Mouse (Mus musculus) adrenal gland, postnatal 14 days (tissue): ENCODE results near the gene Hvcn1. TPM values are rescaled to one million over a fixed set of nuclear protein-coding genes. Genes with fewer than 3 reads are reported as not detected.

Experiments used
- DNase-seq: peaks from one replicate; pipeline ENCODE4 v3.0.0; 2021; ENCODE audit warnings: mixed read lengths
- total RNA-seq: library from RNA; stranded (reverse); gene quantifications from 2 replicates; pipeline ENCODE4 v1.2.3, GENCODE M21; 2021

The Hvcn1 gene
- total RNA-seq, 1 experiment from 2014 or later: 2.4 TPM

DNA sequence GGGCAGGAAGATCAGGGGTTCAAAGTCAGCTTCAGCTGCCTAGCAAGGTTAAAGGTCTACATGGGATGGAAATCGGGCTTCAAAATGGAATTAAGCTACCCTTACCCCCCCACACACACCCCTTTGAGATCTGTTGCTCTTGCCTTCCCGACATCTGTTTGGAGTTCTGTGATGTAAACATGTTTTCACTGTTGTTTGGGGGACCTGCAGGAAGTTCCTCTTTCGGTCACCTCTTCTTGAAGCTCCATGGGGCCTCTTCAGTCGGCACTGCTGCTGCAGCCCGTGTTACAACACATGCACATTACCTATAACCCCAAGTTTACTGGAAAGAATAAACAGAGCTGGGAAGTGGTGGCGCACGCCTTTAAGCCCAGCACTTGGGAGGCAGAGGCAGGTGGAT, 60.5 kb downstream of the Hvcn1 start:
- DNase-seq: no peak

DNA sequence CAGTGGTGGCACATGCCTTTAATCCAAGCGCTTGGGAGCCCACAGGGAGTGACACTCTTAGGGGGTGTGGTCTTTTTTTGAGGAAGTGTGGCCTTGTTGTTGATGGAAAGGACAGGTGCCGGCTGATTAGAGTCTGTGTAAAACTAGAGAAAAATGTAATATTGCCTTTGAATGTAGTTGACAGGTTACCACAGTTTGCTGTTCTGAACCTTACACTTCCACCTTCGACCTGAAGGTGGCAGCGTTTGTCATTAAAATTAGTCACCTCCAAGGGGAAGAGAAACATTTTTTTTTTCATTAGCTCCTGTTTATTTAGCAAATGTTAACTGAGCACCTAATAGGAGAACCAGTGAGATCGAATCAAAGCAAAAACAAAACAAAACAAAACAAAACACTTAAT, 61.3 kb downstream of the Hvcn1 start:
- peak; percentile 81 for DNase-seq

DNA sequence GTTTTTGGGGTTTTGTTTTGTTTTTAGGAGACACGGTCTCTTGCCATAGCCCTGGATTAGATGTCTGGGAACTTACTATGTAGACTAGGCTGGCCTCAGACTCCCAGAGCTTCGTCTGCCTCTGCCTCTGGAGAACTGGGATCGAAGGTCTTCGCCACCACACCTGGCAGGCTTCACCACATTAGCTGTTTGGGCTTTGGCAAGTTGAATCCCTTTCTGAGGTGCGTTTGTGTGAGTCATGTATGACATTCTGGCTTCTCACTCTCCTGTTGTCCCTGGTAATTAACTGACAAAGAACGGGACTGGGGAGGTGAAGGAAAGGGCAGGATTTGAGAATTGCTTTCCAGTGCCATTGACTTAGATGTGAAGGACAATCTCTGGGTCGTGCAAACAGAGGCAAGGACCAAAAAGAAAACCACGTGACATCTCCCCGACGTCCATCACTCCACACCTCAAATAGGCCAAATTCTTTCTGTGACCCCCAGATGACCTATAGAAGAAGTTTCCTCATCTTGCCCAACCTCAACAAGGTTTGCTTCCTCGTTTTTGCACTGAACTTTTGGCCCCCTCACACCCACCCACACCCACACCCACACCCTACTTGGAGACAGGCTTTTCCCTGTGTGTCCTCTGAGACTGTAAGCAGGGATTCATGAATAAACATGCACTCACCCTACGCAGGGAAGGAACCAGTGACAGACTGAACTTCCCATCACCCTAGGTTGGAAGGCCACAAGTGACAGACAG, 62.4 kb downstream of the Hvcn1 start:
- DNase-seq: no peak

DNA sequence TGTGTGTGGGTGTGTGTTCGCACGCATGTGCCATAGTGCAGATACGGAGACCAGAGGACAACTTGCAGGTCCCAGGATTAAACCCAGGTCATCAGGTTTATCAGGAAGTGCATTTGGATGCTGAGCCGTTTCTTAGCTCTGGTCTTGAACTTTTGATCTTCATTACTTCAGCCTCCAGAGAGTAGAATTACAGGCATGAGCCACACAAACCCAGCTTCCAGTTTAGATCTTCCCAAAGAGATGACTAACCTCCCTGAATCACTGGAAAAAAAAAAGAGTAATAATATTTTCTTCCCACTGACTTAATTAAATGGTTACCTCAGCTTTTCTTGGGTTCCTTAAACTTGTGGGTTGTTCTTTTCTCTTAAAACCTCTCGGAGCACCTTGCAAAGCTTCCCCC, 66.2 kb downstream of the Hvcn1 start:
- DNase-seq: no peak

DNA sequence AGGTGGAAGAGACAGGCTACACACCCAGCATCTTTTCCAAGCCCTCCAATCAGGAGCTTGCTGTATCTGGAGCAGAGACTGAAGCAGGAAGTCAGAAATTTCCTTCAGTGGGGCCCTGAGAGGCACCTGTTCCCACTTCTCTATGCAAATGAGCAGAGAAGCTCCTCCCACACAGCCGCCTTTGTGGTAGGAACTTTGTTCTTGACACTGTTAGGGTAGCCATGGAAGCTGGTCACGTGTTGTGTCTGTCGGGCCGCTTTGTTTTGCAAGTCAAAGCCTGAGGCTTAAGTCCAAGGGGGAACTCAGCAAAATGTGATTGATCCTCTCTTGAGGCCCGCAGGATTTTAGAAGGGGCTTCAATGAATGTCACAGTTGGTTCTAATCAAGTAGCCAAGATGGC, 68.2 kb downstream of the Hvcn1 start:
- DNase-seq: peak; percentile 52

DNA sequence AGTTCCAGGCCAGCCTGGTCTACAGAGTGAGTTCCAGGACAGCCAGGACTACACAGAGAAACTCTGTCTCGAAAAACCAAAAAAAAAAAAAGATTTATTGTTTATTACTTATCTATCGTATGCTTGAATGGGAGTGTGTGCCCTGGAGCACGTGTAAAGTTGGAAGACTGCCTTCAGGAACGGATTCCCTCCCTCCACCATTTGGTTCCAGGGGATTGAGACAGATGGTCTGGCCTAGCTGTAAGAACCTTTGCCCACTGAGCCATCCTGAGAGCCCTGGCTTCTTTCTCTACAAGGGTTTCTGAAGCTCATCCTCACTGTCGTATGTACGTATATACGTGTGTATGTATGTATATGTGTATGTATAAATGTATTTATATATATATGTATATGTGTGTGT, 72.3 kb downstream of the Hvcn1 start:
- DNase-seq: no peak

DNA sequence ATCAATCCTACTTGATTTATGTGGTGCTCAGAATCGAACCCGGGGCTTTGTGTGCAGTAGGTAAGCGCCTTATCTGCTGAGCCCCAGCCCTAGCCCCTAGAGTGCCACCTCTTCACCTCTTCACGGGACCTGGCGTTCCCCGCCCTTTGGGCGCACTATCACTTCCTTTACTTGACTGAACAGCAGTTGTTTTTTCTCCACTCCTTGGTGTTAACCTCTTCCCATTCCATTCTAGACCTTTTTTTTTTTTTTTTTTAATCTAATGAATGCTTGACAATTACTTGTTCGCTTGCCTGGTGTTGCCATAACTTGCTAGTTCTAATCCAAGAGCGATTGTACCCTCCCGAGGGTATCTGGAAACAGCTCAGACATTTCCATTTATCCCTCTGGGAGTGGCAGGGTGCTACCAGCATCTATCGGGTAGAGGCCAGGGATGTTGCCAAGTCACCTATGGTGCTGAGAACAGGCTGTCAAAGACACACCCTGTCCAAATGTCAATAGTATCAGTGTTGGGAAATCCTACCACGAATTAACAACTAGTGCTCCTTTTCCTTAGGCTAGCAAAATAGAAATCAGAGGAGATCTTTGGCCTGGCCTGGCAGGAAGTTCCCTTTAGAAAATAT, 73.3 kb downstream of the Hvcn1 start:
- no peak for DNase-seq

DNA sequence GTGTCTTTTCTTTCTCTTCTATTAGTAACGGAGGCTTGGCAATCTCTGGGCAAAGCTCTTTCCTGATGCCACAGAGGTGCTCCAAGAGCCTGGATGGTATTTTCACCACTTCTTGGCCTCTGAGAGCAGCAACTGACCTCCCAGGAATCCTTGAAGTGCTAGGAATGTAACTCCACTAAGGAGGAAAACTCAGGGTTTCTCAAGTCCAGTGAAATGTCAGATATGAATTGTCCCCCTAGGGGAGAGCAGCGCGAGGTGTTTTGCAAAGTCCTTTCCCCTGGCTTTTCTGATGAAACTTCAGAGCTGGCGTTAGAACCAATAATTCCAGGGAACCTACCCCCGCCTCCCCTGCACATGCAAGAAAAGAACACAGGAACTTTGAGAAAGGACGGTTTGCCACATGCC, 73.8 kb downstream of the Hvcn1 start:
- peak; percentile 68 for DNase-seq

DNA sequence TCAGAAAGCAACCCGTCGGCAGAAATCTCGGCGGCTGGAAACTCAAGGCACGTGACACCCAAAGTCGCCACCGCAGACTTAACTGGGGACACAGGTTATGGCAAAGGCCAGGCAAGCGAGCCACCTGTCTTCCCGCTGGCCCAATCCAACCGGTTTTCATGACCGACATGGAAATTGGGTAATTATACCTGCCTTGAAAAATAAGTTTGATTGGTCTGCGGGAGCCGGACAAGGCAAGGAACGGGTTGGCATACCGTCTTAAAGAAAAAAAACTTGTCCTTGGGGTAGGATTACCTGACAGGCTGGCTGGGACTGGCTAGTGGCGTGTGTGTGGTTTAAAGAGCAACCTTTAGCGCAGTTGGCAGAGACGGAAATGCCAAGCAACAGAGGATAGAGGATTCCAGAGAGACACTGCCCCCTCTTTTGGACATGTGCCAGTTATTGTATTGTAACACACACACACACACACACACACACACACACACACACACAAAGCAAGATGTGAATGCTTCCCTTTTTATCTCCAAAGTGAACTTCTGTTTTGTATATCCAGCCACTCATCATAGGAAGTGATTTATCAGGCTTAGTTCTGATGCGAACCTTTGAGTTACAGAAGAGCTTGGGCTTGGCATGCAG, 74.3 kb downstream of the Hvcn1 start:
- DNase-seq: peak; percentile 57

DNA sequence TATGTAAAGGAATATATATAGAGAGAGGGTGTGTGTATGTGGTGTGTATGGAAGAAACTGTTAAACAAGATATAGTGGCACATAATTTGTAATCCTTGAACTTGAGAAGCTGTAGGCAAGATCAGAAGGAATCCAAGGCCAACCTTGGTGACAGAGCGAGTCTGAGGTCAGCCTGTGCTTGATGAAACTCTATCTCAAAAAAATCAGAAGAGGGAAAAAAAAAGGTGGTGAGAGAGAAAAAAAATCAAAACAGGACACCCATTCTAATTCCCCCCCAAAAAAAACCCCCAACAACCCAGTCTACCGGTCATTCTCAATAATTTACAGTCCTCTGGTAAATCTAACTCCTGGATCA, 77.2 kb downstream of the Hvcn1 start:
- peak; percentile 56 for DNase-seq

DNA sequence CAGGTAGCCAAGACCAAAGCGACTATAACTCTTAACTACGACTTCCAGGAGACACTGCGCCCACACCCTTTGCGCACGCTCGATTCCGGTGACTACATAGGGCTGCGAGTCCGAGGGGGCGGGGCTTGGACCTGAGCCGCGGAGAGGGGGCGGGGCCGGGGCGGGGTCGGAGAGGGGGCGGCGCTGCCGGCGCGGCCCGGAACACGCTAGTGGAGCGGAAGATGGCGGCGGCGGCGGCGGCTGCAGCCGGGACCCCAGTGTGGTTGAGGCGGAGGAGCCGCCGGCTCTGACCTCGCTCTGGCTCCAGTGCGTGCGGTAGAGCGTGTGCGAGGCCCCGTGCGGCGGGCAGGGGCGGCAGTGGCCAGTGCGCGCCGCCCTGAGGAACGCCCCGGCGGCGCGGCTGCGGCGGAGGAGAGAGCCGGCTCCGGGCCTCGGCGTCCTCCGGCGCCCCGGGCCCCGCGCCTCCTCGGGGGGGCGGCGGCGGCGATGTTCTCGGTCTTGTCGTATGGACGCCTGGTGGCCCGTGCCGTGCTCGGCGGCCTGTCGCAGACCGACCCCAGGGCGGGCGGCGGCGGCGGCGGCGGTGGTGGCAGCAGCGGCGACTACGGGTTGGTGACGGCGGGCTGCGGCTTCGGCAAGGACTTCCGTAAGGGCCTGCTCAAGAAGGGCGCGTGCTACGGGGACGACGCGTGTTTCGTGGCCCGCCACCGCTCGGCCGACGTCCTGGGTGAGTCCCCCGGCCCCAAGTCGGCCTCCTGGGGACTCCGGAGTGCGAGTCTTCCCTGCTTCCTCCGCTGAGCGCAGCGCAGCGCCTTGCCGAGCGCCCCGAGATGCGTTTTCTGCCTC, 77.8 kb downstream of the Hvcn1 start, which contains the start of gene Pptc7:
TSS of gene Pptc7 (plus strand) at position 183 of the 846 bp plus-strand sequence.
- peak; percentile 97 for DNase-seq

DNA sequence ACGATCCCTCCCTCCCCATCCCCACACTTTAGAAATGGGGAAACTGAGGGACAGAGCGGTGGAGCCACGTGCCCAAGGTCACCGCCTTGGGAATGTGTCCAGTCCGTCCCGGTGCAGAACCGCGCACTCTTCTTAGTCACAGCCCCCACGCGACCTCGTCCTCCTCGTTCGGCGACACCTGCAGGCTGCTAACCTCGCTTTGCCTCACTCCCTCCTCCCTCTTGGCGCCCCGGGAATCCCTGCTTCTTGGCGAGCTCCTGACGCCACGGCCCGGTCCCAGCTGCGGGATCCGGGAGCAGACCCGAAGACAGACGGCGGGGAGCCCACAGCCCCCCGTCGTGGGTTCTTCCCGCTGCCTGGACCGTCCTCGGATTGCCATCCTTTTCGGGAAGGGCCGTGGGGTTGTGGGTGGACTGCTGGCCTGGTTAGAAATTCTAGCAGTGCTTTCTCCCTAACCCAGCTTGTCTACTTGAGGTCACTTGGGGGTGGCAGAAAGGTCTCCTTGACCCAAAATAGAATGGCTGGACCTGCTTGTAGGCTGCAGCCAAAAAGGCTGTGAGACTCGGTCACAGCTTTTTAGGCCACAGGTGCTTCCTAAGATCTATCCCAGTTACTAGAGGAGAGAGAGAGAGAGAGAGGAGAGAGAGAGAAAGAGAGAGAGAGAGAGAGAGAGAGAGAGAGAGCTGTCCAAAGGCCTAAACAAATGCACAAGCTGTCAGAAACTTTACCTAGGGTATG, 78.6 kb downstream of the Hvcn1 start:
- DNase-seq: peak; percentile 83

DNA sequence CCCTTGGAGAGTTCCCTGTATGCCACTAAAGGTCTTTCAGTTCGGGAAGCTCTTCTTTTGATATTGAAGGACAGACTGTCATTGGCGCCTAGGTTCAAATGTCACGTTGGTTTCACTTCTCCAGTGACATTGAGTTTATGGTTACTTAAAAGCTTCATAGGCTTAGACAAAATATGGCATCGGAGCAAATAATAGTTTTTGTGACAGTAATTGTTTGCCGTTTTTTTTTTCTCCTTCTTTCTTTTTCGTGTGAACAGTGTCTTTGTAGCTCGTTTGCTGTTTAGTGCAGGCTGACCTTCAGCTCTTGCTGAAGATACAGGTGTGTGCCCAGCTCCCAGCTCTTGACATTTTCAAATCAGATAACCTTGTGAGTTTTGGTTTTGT, 79.2 kb downstream of the Hvcn1 start:
- DNase-seq: no peak

DNA sequence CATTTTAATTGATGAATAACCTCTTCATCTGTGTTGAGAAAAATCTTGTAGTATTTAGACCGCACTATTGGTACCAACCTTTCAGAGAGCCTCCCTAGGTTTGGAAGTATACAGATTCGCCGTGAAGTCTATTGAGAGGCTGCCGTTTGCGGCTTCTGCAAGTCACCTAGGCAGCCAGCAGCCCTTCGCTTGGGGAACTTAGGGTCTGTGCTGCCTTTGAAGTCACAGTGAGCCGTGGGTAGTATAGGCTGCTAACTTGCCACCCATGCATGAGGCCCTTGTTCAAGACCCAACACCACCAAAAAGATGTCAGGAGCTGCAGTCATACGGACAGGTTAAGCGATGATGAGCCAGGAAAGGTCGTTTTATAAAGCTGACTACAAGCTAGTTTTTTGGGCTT, 79.6 kb downstream of the Hvcn1 start:
- no peak for DNase-seq

DNA sequence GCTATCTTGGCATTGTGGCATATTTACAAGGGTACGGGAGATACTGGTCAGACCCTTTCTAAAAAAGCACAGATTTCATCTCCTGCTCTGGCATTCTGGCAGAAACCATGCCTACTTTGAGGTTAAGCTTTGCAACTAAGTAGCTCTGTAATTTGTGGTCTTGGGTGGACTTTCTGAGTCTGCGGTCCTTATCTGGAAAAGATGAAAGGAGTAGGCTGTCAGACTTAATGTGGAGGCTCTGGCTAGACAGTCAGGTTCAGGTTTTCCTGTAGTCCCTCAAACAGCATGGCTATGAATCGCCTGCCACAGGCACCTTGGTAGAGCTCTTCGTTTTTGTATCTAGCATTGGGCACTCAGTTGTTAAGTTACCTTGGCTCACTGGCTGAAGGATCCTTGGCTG, 80.4 kb downstream of the Hvcn1 start:
- no peak for DNase-seq

DNA sequence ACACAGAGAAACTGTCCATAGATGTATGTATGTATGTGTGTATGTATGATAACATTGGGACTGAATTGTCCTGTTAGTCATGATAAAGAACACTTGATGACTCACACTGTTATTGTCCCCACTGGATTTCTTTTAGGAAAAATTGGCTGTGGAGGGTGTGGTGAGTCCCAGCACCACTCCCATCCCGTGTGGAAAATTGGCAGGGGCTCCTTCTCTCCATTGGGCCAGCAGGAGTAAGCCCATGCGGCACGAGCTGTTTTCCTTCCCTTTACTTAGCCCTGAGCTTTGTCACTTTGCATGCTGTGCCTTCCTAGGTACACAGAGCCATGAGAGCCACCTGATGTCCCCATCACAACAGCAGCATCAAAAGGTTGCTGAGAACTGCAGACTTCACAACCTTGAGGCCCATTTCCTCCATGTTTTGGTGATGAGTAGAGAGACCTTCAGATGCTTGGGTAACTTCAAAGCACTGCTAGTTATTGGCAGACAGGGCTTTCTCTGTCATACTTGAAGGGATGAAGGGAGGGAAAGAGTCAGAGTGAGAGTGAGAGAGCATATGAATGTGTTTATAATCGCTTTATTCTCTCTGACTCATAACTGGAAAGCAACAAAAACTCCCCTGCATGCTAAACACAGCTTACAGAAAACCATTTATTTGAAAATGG, 81.7 kb downstream of the Hvcn1 start:
- peak; percentile 49 for DNase-seq

DNA sequence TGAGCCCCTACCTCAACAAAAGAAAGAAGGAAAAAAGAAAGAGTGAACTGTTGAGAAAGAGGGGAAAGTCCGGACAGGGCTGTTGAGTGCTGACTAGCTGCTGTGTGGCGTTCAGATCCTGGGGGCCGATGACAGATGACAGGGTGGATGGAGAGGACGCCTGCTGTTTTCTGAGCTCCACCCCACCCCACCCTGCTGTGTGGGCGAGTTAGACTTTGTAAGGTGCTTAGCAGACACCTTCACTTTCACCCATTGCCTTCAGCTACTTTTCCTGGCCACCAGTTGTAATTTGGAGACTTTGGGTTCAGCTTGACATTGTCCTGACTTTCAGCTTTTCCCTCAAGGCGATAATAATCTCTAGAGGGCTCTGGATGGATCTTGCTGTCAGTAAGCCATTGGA, 84.5 kb downstream of the Hvcn1 start:
- DNase-seq: no peak
